ENCODE assay signal across 13 mouse cellular contexts in genomic region chr1:171459791-171460190, GRCm38 (mm10). TPM values are rescaled to one million over a fixed set of nuclear protein-coding genes. Genes with fewer than 3 reads are reported as not detected.
DNase-seq lines count a peak whose midpoint lies in the region; ATAC-seq and TF ChIP-seq lines count a peak whose summit lies in the region.
"Had no signal": no experiment of that assay in that cellular context is flagged by ENCODE, and none has a peak within 500 bp of the region (broad histone marks: within the 10 kb centered on the region; RNA-seq: fewer than 3 reads in every experiment).

No protein-coding gene starts in this region.

- no peak overlapping the region for H3K4me2 ChIP-seq in embryonic facial prominence, embryonic 14.5 days (ENCODE audit: low read depth, low read length)
- H3K4me2 ChIP-seq in hindbrain, postnatal 0 days (ENCODE audit: low read depth, low read length): 0 out of 2 replicates have a peak overlapping the region, but pooled peaks have one; percentile 16
- H3K4me2 ChIP-seq: limb, embryonic 12.5 days; liver, embryonic 15.5 days had no signal

- DNase-seq in embryonic facial prominence, embryonic 14.5 days (ENCODE audit: low spot score): peak; percentile 60
- no peak for DNase-seq in embryonic facial prominence, embryonic 10.5 days (ENCODE audit: low spot score)
- peak; percentile 61 for DNase-seq in kidney, adult 2 months
- DNase-seq in kidney, adult 11 months: no peak
- DNase-seq in adipocyte (ENCODE audit: low spot score) (peak; percentile 52), MN1 (ENCODE audit: low spot score) (no peak)
- DNase-seq in hindbrain, postnatal 0 days (ENCODE audit: low spot score): peak; percentile 65
- no peak for DNase-seq in lung, postnatal 4 days
- DNase-seq: adrenal gland, postnatal 14 days; lung, postnatal 14 days; thymus, postnatal 4 days had no signal

- no peak overlapping the region for H3K4me3 ChIP-seq in embryonic facial prominence, embryonic 14.5 days (ENCODE audit: low read depth, low read length)
- H3K4me3 ChIP-seq in embryonic facial prominence, embryonic 10.5 days: no peak overlapping the region
- no peak overlapping the region for H3K4me3 ChIP-seq in kidney, adult 2 months (ENCODE audit: insufficient read depth, low read depth, low read length)
- no peak overlapping the region for H3K4me3 ChIP-seq in hindbrain, postnatal 0 days (ENCODE audit: low read length)
- H3K4me3 ChIP-seq: limb, embryonic 12.5 days; liver, embryonic 15.5 days had no signal

- no peaks in the 10 kb centered on the region for H3K9me3 ChIP-seq in embryonic facial prominence, embryonic 14.5 days (ENCODE audit: control insufficient read depth, low read length)
- H3K9me3 ChIP-seq in embryonic facial prominence, embryonic 10.5 days: no peaks in the 10 kb centered on the region
- no peaks in the 10 kb centered on the region for H3K9me3 ChIP-seq in hindbrain, postnatal 0 days (ENCODE audit: low read length)
- H3K9me3 ChIP-seq: limb, embryonic 12.5 days; liver, embryonic 15.5 days had no signal

- no peak overlapping the region for H3K9ac ChIP-seq in embryonic facial prominence, embryonic 14.5 days (ENCODE audit: low read depth, low read length)
- no peak overlapping the region for H3K9ac ChIP-seq in hindbrain, postnatal 0 days (replicated peaks; ENCODE audit: low read length)
- H3K9ac ChIP-seq: limb, embryonic 12.5 days; liver, embryonic 15.5 days had no signal

- no peak overlapping the region for H3K27ac ChIP-seq in embryonic facial prominence, embryonic 14.5 days (replicated peaks; ENCODE audit: low read depth, low read length)
- no peak overlapping the region for H3K27ac ChIP-seq in embryonic facial prominence, embryonic 10.5 days (replicated peaks)
- H3K27ac ChIP-seq in kidney, adult 2 months (ENCODE audit: insufficient read depth, low read depth, low read length): no peak overlapping the region
- H3K27ac ChIP-seq in hindbrain, postnatal 0 days: no peak overlapping the region
- H3K27ac ChIP-seq: limb, embryonic 12.5 days; liver, embryonic 15.5 days had no signal

- 0 out of 2 replicates have a peak, but pooled peaks cover 17% of the 10 kb centered on the region for H3K36me3 ChIP-seq in embryonic facial prominence, embryonic 14.5 days (ENCODE audit: control insufficient read depth, insufficient read depth, low read length)
- H3K36me3 ChIP-seq in embryonic facial prominence, embryonic 10.5 days (replicated peaks): peaks cover 21% of the 10 kb centered on the region
- peaks cover 2% of the 10 kb centered on the region; the same call in 1 of the 2 replicates for H3K36me3 ChIP-seq in kidney, adult 2 months (ENCODE audit: control insufficient read depth, insufficient read depth, low read length)
- no peaks in the 10 kb centered on the region for H3K36me3 ChIP-seq in hindbrain, postnatal 0 days (ENCODE audit: insufficient read depth, low read length)

- TF ChIP-seq POLR2A in kidney, adult 2 months (IDR thresholded peaks at IDR 0.05; ENCODE audit: low read depth, low read length): no peak

- no peak for ATAC-seq in embryonic facial prominence, embryonic 14.5 days (ENCODE audit: low read depth)
- 0 out of 2 replicates have a peak, but pooled peaks have one; percentile 38 for ATAC-seq in hindbrain, postnatal 0 days

- no peaks in the 10 kb centered on the region for H3K4me1 ChIP-seq in embryonic facial prominence, embryonic 14.5 days (ENCODE audit: control insufficient read depth, insufficient read depth, low read length)
- H3K4me1 ChIP-seq in embryonic facial prominence, embryonic 10.5 days: peaks cover 10% of the 10 kb centered on the region
- H3K4me1 ChIP-seq in kidney, adult 2 months (ENCODE audit: control insufficient read depth, insufficient read depth, low read length): peaks cover 3% of the 10 kb centered on the region; the same call in 1 of the 2 replicates
- 0 out of 2 replicates have a peak, but pooled peaks cover 8% of the 10 kb centered on the region for H3K4me1 ChIP-seq in hindbrain, postnatal 0 days (ENCODE audit: insufficient read depth, low read length)

- no peaks in the 10 kb centered on the region for H3K27me3 ChIP-seq in embryonic facial prominence, embryonic 14.5 days (replicated peaks; ENCODE audit: control insufficient read depth, insufficient read depth, low read length)
- no peaks in the 10 kb centered on the region for H3K27me3 ChIP-seq in embryonic facial prominence, embryonic 10.5 days (replicated peaks; ENCODE audit: low read depth, poor library complexity, severe bottlenecking)
- H3K27me3 ChIP-seq in kidney, adult 2 months (replicated peaks; ENCODE audit: control insufficient read depth, insufficient read depth, low read length): no peaks in the 10 kb centered on the region
- H3K27me3 ChIP-seq in hindbrain, postnatal 0 days (ENCODE audit: insufficient read depth, low read length): no peaks in the 10 kb centered on the region
- H3K27me3 ChIP-seq: limb, embryonic 12.5 days; liver, embryonic 15.5 days had no signal

- WGBS in embryonic facial prominence, embryonic 14.5 days: 37% methylated on average over 5 of the region's 5 CpGs
- 52% methylated on average over 5 of the region's 5 CpGs for WGBS in embryonic facial prominence, embryonic 10.5 days
- 25% methylated on average over 5 of the region's 5 CpGs for WGBS in kidney, adult 2 months
- 34% methylated on average over 5 of the region's 5 CpGs for WGBS in hindbrain, postnatal 0 days

- no peak for TF ChIP-seq CTCF in kidney, adult 2 months (conservative IDR thresholded peaks at IDR 0.05; ENCODE audit: insufficient read depth, insufficient read length, low read depth, low read length)
- TF ChIP-seq CTCF in hindbrain, postnatal 0 days (IDR thresholded peaks at IDR 0.05; ENCODE audit: low read depth): no peak

RNA-seq across cellular contexts. Expression of gene F11r, which starts 22.5 kb away (rescaled TPM):
- polyA plus RNA-seq in embryonic facial prominence, embryonic 14.5 days (2014; fragmentation: Nextera tagmentation; extraction: Ambion mirVana): 27.0 and 29.5 TPM in 2 replicates
- 34.7 and 37.6 TPM in 2 replicates for polyA plus RNA-seq in embryonic facial prominence, embryonic 10.5 days (2016; fragmentation: Nextera tagmentation; extraction: Ambion mirVana)
- polyA plus RNA-seq in kidney, adult 2 months (2012; rRNA removed): 88.7 and 106 TPM in 2 replicates
- total RNA-seq in hindbrain, postnatal 0 days (2014; rRNA removed): 5.7 and 8.2 TPM in 2 replicates
- polyA plus RNA-seq in hindbrain, postnatal 0 days (2015; fragmentation: Nextera tagmentation; extraction: Ambion mirVana): 14.2 and 14.4 TPM in 2 replicates

RNA-seq across cellular contexts. Expression of gene Tstd1, which starts 41.1 kb away (rescaled TPM):
- polyA plus RNA-seq in embryonic facial prominence, embryonic 14.5 days (2014; fragmentation: Nextera tagmentation; extraction: Ambion mirVana): 2.0 and 3.6 TPM in 2 replicates
- polyA plus RNA-seq in embryonic facial prominence, embryonic 10.5 days (2016; fragmentation: Nextera tagmentation; extraction: Ambion mirVana): 6.0 and 9.0 TPM in 2 replicates
- polyA plus RNA-seq in kidney, adult 2 months (2012; rRNA removed): 77.3 and 79.7 TPM in 2 replicates
- total RNA-seq in hindbrain, postnatal 0 days (2014; rRNA removed): 1.5 TPM in 1 of 2 replicates, not detected in the other
- polyA plus RNA-seq in hindbrain, postnatal 0 days (2015; fragmentation: Nextera tagmentation; extraction: Ambion mirVana): 2.3 and 2.7 TPM in 2 replicates

RNA-seq across cellular contexts. Expression of gene Alyref2, which starts 43.5 kb away (rescaled TPM):
- polyA plus RNA-seq in embryonic facial prominence, embryonic 14.5 days (2014; fragmentation: Nextera tagmentation; extraction: Ambion mirVana): 13.8 TPM in 2 replicates
- polyA plus RNA-seq in embryonic facial prominence, embryonic 10.5 days (2016; fragmentation: Nextera tagmentation; extraction: Ambion mirVana): 7.4 and 9.3 TPM in 2 replicates
- 3.2 and 3.3 TPM in 2 replicates for polyA plus RNA-seq in kidney, adult 2 months (2012; rRNA removed)
- total RNA-seq in hindbrain, postnatal 0 days (2014; rRNA removed): 10.1 and 10.4 TPM in 2 replicates
- polyA plus RNA-seq in hindbrain, postnatal 0 days (2015; fragmentation: Nextera tagmentation; extraction: Ambion mirVana): 20.5 and 20.6 TPM in 2 replicates

RNA-seq across cellular contexts. Expression of gene Usf1, which starts 48.7 kb away (rescaled TPM):
- 68.9 and 84.9 TPM in 2 replicates for polyA plus RNA-seq in embryonic facial prominence, embryonic 14.5 days (2014; fragmentation: Nextera tagmentation; extraction: Ambion mirVana)
- polyA plus RNA-seq in embryonic facial prominence, embryonic 10.5 days (2016; fragmentation: Nextera tagmentation; extraction: Ambion mirVana): 138 and 139 TPM in 2 replicates
- polyA plus RNA-seq in kidney, adult 2 months (2012; rRNA removed): 56.8 and 59.0 TPM in 2 replicates
- total RNA-seq in hindbrain, postnatal 0 days (2014; rRNA removed): 133 and 148 TPM in 2 replicates
- polyA plus RNA-seq in hindbrain, postnatal 0 days (2015; fragmentation: Nextera tagmentation; extraction: Ambion mirVana): 132 and 141 TPM in 2 replicates

Comparison
In these comparisons a context has a peak if more than half of its experiments do, and no peak if none do; other contexts are left out.
1. DNase-seq: peak in embryonic facial prominence, embryonic 14.5 days (single experiment), kidney, adult 2 months (single experiment), adipocyte (single experiment) and hindbrain, postnatal 0 days (single experiment); none in embryonic facial prominence, embryonic 10.5 days (single experiment), kidney, adult 11 months (single experiment), lung, postnatal 4 days (0 of 2) and MN1 (single experiment).